Mouse (Mus musculus) lung, postnatal 4 days (tissue): Measurements from ENCODE around the gene Lzic.
A peak's percentile ranks its signal among the peaks of the same experiment; 100 is the strongest.

Experiments
- DNase-seq, 2 experiments: peaks; one replicate each; pipeline ENCODE4 v3.0.0; 2021

Gene Lzic

GRCm38 (mm10) chr4:149529691-149530090 is 44.7 kb downstream of the Lzic start:
- DNase-seq: no peak

- no peak for DNase-seq
Measured at GRCm38 (mm10) chr4:149539441-149539840, 54.4 kb downstream of the Lzic start.

GRCm38 (mm10) chr4:149541935-149542334 is 56.9 kb downstream of the Lzic start:
- no peak for DNase-seq

- DNase-seq: no peak
Measured at GRCm38 (mm10) chr4:149542431-149542830, 57.4 kb downstream of the Lzic start.

- DNase-seq: peak; percentile 53 to 88
Measured at GRCm38 (mm10) chr4:149542927-149543553, 58.0 kb downstream of the Lzic start.

- DNase-seq: peak in 1 of 2 experiments; percentile 40
Measured at GRCm38 (mm10) chr4:149544892-149545291, 59.9 kb downstream of the Lzic start.
